Mouse (Mus musculus) intestine, postnatal 0 days (tissue): ENCODE results near the gene Rfx8. TPM values are rescaled to one million over a fixed set of nuclear protein-coding genes. Genes with fewer than 3 reads are reported as not detected.

Source experiments
- ATAC-seq: fragments of 200-750 bp; cut with Nextera tagmentation; 2 replicates; pipeline ENCODE4 v1.8.0; 2017; ENCODE audit warnings: mild to moderate bottlenecking, moderate TSS enrichment, moderate library complexity
- H3K27ac ChIP-seq: fragments of 300-500 bp; sonication (generic); 2 replicates; pipeline ENCODE4 v1.5.1; 2014; ENCODE audit warnings: mild to moderate bottlenecking, low read depth, low read length, moderate library complexity
- H3K27me3 ChIP-seq: fragments of 300-500 bp; sonication (generic); replicated peaks from 2 replicates; pipeline ENCODE4 v1.6.1; 2014; ENCODE audit warnings: low read length, mixed read lengths; ENCODE audit not compliant: control insufficient read depth, insufficient read depth
- H3K36me3 ChIP-seq: fragments of 300-500 bp; sonication (generic); 2 replicates; pipeline ENCODE4 v1.6.1; 2014; ENCODE audit warnings: mild to moderate bottlenecking, moderate library complexity; ENCODE audit not compliant: control insufficient read depth, insufficient read depth
- H3K4me1 ChIP-seq: fragments of 300-500 bp; sonication (generic); replicated peaks from 2 replicates; pipeline ENCODE4 v1.6.1; 2014; ENCODE audit warnings: antibody characterized with exemption, low read length, mixed read lengths; ENCODE audit not compliant: control insufficient read depth, insufficient read depth
- H3K4me2 ChIP-seq: fragments of 300-500 bp; sonication (generic); replicated peaks from 2 replicates; pipeline ENCODE4 v1.6.1; 2014; ENCODE audit warnings: low read depth, mild to moderate bottlenecking, moderate library complexity
- H3K4me3 ChIP-seq: fragments of 300-500 bp; sonication (generic); 2 replicates; pipeline ENCODE4 v1.5.1; 2014; ENCODE audit warnings: low read depth, low read length
- H3K9ac ChIP-seq: fragments of 300-500 bp; sonication (generic); 2 replicates; pipeline ENCODE4 v1.6.1; 2014; ENCODE audit warnings: mild to moderate bottlenecking, low read depth, low read length
- H3K9me3 ChIP-seq: fragments of 300-500 bp; sonication (generic); 2 replicates; pipeline ENCODE4 v1.6.1; 2016; ENCODE audit warnings: mixed run types; ENCODE audit not compliant: control insufficient read depth
- CTCF ChIP-seq: sonication (generic); IDR thresholded peaks from 2 replicates; pipeline ENCODE4 v1.5.1; 2016; ENCODE audit warnings: low read depth, mild to moderate bottlenecking, control low read depth, antibody characterized with exemption, moderate library complexity
- WGBS: fragments of 180-500 bp; shearing (Covaris S2); extraction: QIAGEN DNeasy Blood & Tissue Kit; methylation state at CpG from one replicate; pipeline ENCODE4 v1.1.7; 2014; 5-methylcytosine and 5-hydroxymethylcytosine counted together
- polyA plus RNA-seq: library from polyadenylated mRNA; unstranded; fragments of >200 nt; fragmentation: Nextera tagmentation; extraction: Ambion mirVana; gene quantifications from 2 replicates; pipeline ENCODE4 v1.2.1, GENCODE M21; 2015

The Rfx8 gene
- polyA plus RNA-seq, 1 experiment from 2014 or later, result 0.16 TPM

GRCm38 (mm10) chr1:39749664-39750063, 28.9 kb upstream of the Rfx8 start:
- Histone ChIP-seq H3K9me3 (no peaks in the 10 kb centered on the region), H3K27ac (no peak overlapping the region; the same call in 1 of the 2 replicates), H3K4me2 (no peak overlapping the region), H3K27me3 (no peaks in the 10 kb centered on the region), H3K4me3 (no peak overlapping the region), H3K9ac (no peak overlapping the region), H3K36me3 (no peaks in the 10 kb centered on the region), H3K4me1 (no peaks in the 10 kb centered on the region; the same call in 1 of the 2 replicates)
- 7% methylated on average over 3 of the region's 3 CpGs for WGBS
- ATAC-seq, result peak; percentile 61
- TF ChIP-seq CTCF, result peak; percentile 12; the same call in 1 of the 2 replicates

- no peak for TF ChIP-seq CTCF
- no peak overlapping the region for H3K4me2 ChIP-seq
- no peaks in the 10 kb centered on the region for H3K9me3 ChIP-seq
- H3K27ac ChIP-seq, result no peak overlapping the region
- H3K4me3 ChIP-seq, result no peak overlapping the region
- no peaks in the 10 kb centered on the region; the same call in 1 of the 2 replicates for H3K4me1 ChIP-seq
- H3K27me3 ChIP-seq, result no peaks in the 10 kb centered on the region
- WGBS, result 15% methylated on average over 1 of the region's 1 CpGs
- H3K9ac ChIP-seq, result no peak overlapping the region
- peak; percentile 71 for ATAC-seq
- H3K36me3 ChIP-seq, result no peaks in the 10 kb centered on the region
These were observed 28.4 kb upstream of the Rfx8 start for GRCm38 (mm10) chr1:39749214-39749613.

GRCm38 (mm10) chr1:39748666-39749065, 27.9 kb upstream of the Rfx8 start:
- no peaks in the 10 kb centered on the region; the same call in 1 of the 2 replicates for H3K4me1 ChIP-seq
- no peaks in the 10 kb centered on the region for H3K36me3 ChIP-seq
- H3K4me2 ChIP-seq, result no peak overlapping the region
- no peak overlapping the region for H3K27ac ChIP-seq
- no peak overlapping the region for H3K4me3 ChIP-seq
- H3K9ac ChIP-seq, result no peak overlapping the region
- H3K27me3 ChIP-seq, result no peaks in the 10 kb centered on the region
- H3K9me3 ChIP-seq, result no peaks in the 10 kb centered on the region
- ATAC-seq, result no peak
- TF ChIP-seq CTCF, result no peak
- 36% methylated on average over 6 of the region's 6 CpGs for WGBS

- no peaks in the 10 kb centered on the region for H3K27me3 ChIP-seq
- no peaks in the 10 kb centered on the region; the same call in 1 of the 2 replicates for H3K4me1 ChIP-seq
- H3K9ac ChIP-seq, result no peak overlapping the region
- H3K4me2 ChIP-seq, result no peak overlapping the region
- WGBS, result 40% methylated on average over 7 of the region's 7 CpGs
- H3K27ac ChIP-seq, result no peak overlapping the region
- no peaks in the 10 kb centered on the region for H3K36me3 ChIP-seq
- TF ChIP-seq CTCF, result no peak
- H3K4me3 ChIP-seq, result no peak overlapping the region
- H3K9me3 ChIP-seq, result no peaks in the 10 kb centered on the region
- no peak for ATAC-seq
These were observed 25.7 kb upstream of the Rfx8 start for GRCm38 (mm10) chr1:39746464-39746863.

GRCm38 (mm10) chr1:39740948-39741347, 20.2 kb upstream of the Rfx8 start:
- Histone ChIP-seq H3K27ac (no peak overlapping the region), H3K9me3 (no peaks in the 10 kb centered on the region), H3K4me3 (no peak overlapping the region), H3K4me1 (no peaks in the 10 kb centered on the region), H3K4me2 (no peak overlapping the region), H3K36me3 (no peaks in the 10 kb centered on the region), H3K27me3 (no peaks in the 10 kb centered on the region), H3K9ac (no peak overlapping the region)
- TF ChIP-seq CTCF, result no peak
- whole genome bisulfite sequencing, result 70% methylated on average over 7 of the region's 7 CpGs
- ATAC-seq, result no peak

- Histone ChIP-seq H3K9me3 (no peaks in the 10 kb centered on the region), H3K4me1 (no peaks in the 10 kb centered on the region), H3K4me3 (no peak overlapping the region), H3K27ac (no peak overlapping the region), H3K36me3 (no peaks in the 10 kb centered on the region), H3K4me2 (no peak overlapping the region), H3K27me3 (no peaks in the 10 kb centered on the region), H3K9ac (no peak overlapping the region)
- no peak for ATAC-seq
- TF ChIP-seq CTCF, result no peak
- 83% methylated on average over 4 of the region's 4 CpGs for WGBS
These were observed 19.2 kb upstream of the Rfx8 start for GRCm38 (mm10) chr1:39740002-39740401.
